Mouse (Mus musculus) gastrocnemius, postnatal 10 days (tissue): Measurements from ENCODE around the gene Tmem171. TPM values are rescaled to one million over a fixed set of nuclear protein-coding genes. Genes with fewer than 3 reads are reported as not detected.

Experiments
- DNase-seq: peaks from one replicate; pipeline ENCODE4 v3.0.0; 2021; ENCODE audit warnings: mixed read lengths
- total RNA-seq, 2 experiments: library from RNA; stranded (reverse); gene quantifications; 2 replicates each; pipeline ENCODE4 v1.2.3; 2021

Tmem171 gene
- total RNA-seq, 2 experiments from 2014 or later, result 0.23 to 0.40 TPM

DNA sequence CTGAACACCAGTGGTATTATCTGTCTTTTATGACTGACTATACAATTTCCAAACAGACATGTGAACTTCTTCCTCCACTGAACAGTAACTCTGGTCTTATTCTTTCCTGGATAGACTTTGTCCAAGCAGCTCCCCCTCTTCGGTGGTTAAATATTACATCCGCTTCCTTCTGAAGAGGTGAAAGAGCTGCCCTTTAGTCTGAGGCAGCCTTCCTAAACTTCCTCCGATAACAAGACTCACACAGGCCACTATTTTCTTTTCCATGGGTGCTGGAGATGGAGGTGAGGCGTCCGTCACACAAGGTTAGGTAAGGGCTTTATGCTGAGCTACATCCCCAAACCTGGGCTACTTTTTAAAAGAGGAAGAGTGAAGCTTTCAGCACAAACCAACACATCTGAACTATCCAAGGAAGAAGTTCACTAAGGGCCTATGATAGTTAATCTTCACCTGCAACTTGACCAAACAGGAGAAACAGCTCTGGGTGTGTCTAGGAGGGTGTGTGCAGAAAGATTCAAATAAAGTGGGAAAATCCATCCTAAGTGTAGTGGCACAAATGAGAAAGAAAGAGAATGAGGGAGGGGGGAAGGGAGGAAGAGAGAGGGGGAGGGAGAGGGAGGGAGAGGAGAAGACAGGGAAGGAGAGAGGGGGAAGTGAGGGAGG, 56.0 kb downstream of the Tmem171 start:
- DNase-seq, result no peak

DNA sequence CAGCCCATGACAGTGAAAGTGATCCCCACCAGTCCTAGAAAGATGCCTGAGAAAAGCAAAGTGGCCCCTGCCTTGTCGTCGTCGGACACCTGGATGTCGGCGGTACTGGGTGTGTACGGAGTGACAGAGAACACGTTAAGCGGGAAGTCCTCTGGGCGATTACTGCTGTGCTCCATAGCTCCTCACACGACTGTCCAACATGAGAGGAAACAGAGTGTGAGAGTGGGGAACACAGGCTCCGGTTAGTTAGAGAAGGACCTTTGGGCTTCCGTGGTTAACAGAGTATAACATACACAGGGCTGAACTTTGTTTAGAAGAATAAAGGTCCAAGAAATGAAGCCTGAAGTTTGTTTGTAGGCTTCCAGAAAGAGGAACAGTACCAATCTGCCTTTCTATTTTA, 57.5 kb downstream of the Tmem171 start, which contains the start of gene Tmem174:
Tmem174 (minus strand) TSS at position 266 of the 400 bp plus-strand sequence.
- DNase-seq, result no peak

DNA sequence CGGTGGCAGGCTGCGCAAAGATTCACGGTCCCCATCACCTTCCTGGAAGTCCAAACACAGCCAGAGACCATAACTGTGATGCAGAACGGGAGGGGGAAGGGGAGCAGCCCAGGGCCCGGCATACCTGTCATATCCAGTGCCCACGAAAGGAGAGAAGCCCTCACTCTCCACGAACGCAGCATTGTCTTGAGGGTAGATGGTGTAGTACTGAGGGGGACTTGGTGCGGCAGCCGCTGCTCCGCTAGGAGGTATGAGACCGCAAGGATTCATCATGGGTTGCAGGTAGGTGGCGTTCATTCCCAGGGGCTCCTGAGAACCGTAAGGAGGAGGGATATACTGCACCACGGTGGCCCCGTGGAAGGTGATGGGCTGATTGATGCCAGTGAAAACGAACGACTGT, 58.1 kb downstream of the Tmem171 start:
- no peak for DNase-seq

Other genes starting within 250 kb of the Tmem171 start
- gene Gm10320, start 202.8 kb downstream of the Tmem171 start, total RNA-seq, result not detected
- not detected for gene Tmem174, start 57.4 kb downstream of the Tmem171 start, total RNA-seq
- gene Fcho2, start 120.6 kb upstream of the Tmem171 start, total RNA-seq, result 10 to 100 TPM; 26.0 to 34.6 TPM
- 10 to 100 TPM; 58.2 to 70.9 TPM for gene Tnpo1, start 231.6 kb upstream of the Tmem171 start, total RNA-seq